Mouse (Mus musculus) intestine, postnatal 0 days (tissue): ENCODE data around the gene Cx3cr1. TPM values are rescaled to one million over a fixed set of nuclear protein-coding genes. Genes with fewer than 3 reads are reported as not detected.

ENCODE experiments used
- ATAC-seq: fragments of 200-750 bp; cut with Nextera tagmentation; 2 replicates; pipeline ENCODE4 v1.8.0; 2017; ENCODE audit warnings: mild to moderate bottlenecking, moderate TSS enrichment, moderate library complexity
- H3K27ac ChIP-seq: fragments of 300-500 bp; sonication (generic); 2 replicates; pipeline ENCODE4 v1.5.1; 2014; ENCODE audit warnings: mild to moderate bottlenecking, low read depth, low read length, moderate library complexity
- H3K27me3 ChIP-seq: fragments of 300-500 bp; sonication (generic); replicated peaks from 2 replicates; pipeline ENCODE4 v1.6.1; 2014; ENCODE audit warnings: low read length, mixed read lengths; ENCODE audit not compliant: control insufficient read depth, insufficient read depth
- H3K36me3 ChIP-seq: fragments of 300-500 bp; sonication (generic); 2 replicates; pipeline ENCODE4 v1.6.1; 2014; ENCODE audit warnings: mild to moderate bottlenecking, moderate library complexity; ENCODE audit not compliant: control insufficient read depth, insufficient read depth
- H3K4me1 ChIP-seq: fragments of 300-500 bp; sonication (generic); replicated peaks from 2 replicates; pipeline ENCODE4 v1.6.1; 2014; ENCODE audit warnings: antibody characterized with exemption, low read length, mixed read lengths; ENCODE audit not compliant: control insufficient read depth, insufficient read depth
- H3K4me2 ChIP-seq: fragments of 300-500 bp; sonication (generic); replicated peaks from 2 replicates; pipeline ENCODE4 v1.6.1; 2014; ENCODE audit warnings: low read depth, mild to moderate bottlenecking, moderate library complexity
- H3K4me3 ChIP-seq: fragments of 300-500 bp; sonication (generic); 2 replicates; pipeline ENCODE4 v1.5.1; 2014; ENCODE audit warnings: low read depth, low read length
- H3K9ac ChIP-seq: fragments of 300-500 bp; sonication (generic); 2 replicates; pipeline ENCODE4 v1.6.1; 2014; ENCODE audit warnings: mild to moderate bottlenecking, low read depth, low read length
- H3K9me3 ChIP-seq: fragments of 300-500 bp; sonication (generic); 2 replicates; pipeline ENCODE4 v1.6.1; 2016; ENCODE audit warnings: mixed run types; ENCODE audit not compliant: control insufficient read depth
- CTCF ChIP-seq: sonication (generic); IDR thresholded peaks from 2 replicates; pipeline ENCODE4 v1.5.1; 2016; ENCODE audit warnings: low read depth, mild to moderate bottlenecking, control low read depth, antibody characterized with exemption, moderate library complexity
- WGBS: fragments of 180-500 bp; shearing (Covaris S2); extraction: QIAGEN DNeasy Blood & Tissue Kit; methylation state at CpG from one replicate; pipeline ENCODE4 v1.1.7; 2014; 5-methylcytosine and 5-hydroxymethylcytosine counted together
- polyA plus RNA-seq: library from polyadenylated mRNA; unstranded; fragments of >200 nt; fragmentation: Nextera tagmentation; extraction: Ambion mirVana; gene quantifications from 2 replicates; pipeline ENCODE4 v1.2.1, GENCODE M21; 2015

The Cx3cr1 gene
- polyA plus RNA-seq, 1 experiment from 2014 or later: 5.4 TPM

GRCm38 (mm10) chr9:120068047-120068446 lies 1.6 kb downstream of the Cx3cr1 start:
- H3K4me2 ChIP-seq: 0 out of 2 replicates have a peak overlapping the region, but pooled peaks have one; percentile 13
- no peaks in the 10 kb centered on the region for H3K27me3 ChIP-seq
- 32% methylated on average over 10 of the region's 10 CpGs for WGBS
- H3K9ac ChIP-seq: no peak overlapping the region
- 0 out of 2 replicates have a peak, but pooled peaks have one; percentile 57 for ATAC-seq
- no peaks in the 10 kb centered on the region for H3K4me1 ChIP-seq
- TF ChIP-seq CTCF: no peak
- H3K4me3 ChIP-seq: no peak overlapping the region
- no peaks in the 10 kb centered on the region for H3K36me3 ChIP-seq
- no peak overlapping the region for H3K27ac ChIP-seq
- no peaks in the 10 kb centered on the region for H3K9me3 ChIP-seq

- WGBS: 32% methylated on average over 2 of the region's 2 CpGs
- ATAC-seq: no peak
- H3K4me3 ChIP-seq: no peak overlapping the region
- no peak overlapping the region for H3K9ac ChIP-seq
- H3K27ac ChIP-seq: no peak overlapping the region
- no peak for TF ChIP-seq CTCF
- H3K4me2 ChIP-seq: no peak overlapping the region
- H3K36me3 ChIP-seq: no peaks in the 10 kb centered on the region
- H3K9me3 ChIP-seq: no peaks in the 10 kb centered on the region
- no peaks in the 10 kb centered on the region for H3K27me3 ChIP-seq
- H3K4me1 ChIP-seq: no peaks in the 10 kb centered on the region
Observed at GRCm38 (mm10) chr9:120067609-120068008, 2.1 kb downstream of the Cx3cr1 start.

DNA sequence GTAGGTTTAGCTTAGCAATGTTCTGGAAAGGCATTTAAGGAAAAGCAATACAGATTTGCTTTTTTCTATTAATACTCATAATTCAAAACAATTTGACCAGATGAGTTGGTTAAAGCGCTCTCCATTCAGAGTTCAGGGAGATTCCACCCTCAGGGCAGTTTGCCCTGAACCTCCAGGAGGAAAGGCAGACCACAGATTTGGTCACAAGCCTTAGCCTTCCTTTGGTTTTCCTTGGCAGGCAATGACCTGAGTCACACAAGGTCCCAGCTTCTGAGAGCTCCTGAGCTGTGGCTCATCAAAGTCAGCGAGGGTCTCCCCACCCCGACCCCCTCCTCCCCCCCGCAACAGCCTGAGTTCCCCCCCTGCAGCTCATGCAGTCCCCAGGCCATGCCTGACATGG lies 5.4 kb downstream of the Cx3cr1 start:
- no peak overlapping the region for H3K4me3 ChIP-seq
- 90% methylated on average over 4 of the region's 4 CpGs for WGBS

DNA sequence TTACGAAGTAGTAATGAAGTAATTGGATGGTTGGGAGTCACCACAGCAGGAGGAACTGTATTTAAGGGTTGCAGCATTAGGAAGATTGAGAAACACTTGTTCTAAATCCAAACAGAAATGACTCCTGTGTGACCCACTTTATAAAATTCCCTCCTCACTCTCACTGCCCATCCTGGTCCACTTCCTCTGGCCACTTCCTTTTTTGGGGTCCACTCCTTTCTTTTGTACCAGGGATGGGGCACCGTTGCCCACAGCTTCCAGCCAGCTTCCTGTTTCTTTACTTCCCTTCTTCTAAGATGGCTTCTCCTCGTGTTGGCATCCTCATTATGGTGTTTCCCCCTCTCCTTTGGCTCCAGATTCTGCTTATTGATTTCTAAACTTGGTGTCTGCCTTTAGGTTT lies 10.9 kb downstream of the Cx3cr1 start:
- 66% methylated on average over 3 of the region's 3 CpGs for WGBS
- H3K4me1 ChIP-seq: no peaks in the 10 kb centered on the region
- H3K9ac ChIP-seq: no peak overlapping the region
- no peaks in the 10 kb centered on the region for H3K9me3 ChIP-seq
- no peak overlapping the region for H3K4me2 ChIP-seq
- H3K27me3 ChIP-seq: no peaks in the 10 kb centered on the region
- no peaks in the 10 kb centered on the region for H3K36me3 ChIP-seq
- H3K27ac ChIP-seq: no peak overlapping the region
- TF ChIP-seq CTCF: no peak
- no peak for ATAC-seq
- H3K4me3 ChIP-seq: no peak overlapping the region

More for the DNA sequence above, 5.4 kb downstream of the Cx3cr1 start:
- Histone ChIP-seq H3K4me1 (no peaks in the 10 kb centered on the region), H3K36me3 (no peaks in the 10 kb centered on the region), H3K27ac (no peak overlapping the region), H3K27me3 (no peaks in the 10 kb centered on the region), H3K9ac (no peak overlapping the region), H3K9me3 (no peaks in the 10 kb centered on the region), H3K4me2 (no peak overlapping the region)
- ATAC-seq: no peak
- TF ChIP-seq CTCF: no peak

DNA sequence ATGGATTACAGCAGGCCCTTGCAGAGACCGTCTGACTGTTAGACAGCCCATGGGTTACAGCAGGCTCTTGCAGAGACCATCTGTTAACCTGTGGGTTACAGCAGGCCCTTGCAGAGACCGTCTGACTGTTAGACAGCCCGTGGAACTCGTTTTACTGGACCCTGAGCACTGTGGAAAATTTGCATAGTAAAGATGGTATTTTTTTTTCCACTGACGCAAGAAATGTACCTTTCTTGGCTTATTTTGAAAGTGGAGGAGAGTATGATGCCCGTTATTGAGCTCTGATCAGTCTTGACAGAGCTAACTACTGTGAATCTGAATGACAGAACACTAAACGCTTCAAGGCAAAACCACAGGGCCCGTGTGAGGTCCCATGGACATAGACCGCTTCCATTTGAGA lies 13.5 kb downstream of the Cx3cr1 start:
- no peaks in the 10 kb centered on the region for H3K4me1 ChIP-seq

GRCm38 (mm10) chr9:120054545-120055277 lies 15.0 kb downstream of the Cx3cr1 start:
- Histone ChIP-seq H3K4me3 (no peak overlapping the region), H3K27ac (no peak overlapping the region), H3K27me3 (no peaks in the 10 kb centered on the region), H3K36me3 (no peaks in the 10 kb centered on the region), H3K4me1 (no peaks in the 10 kb centered on the region), H3K9me3 (no peaks in the 10 kb centered on the region), H3K4me2 (no peak overlapping the region), H3K9ac (no peak overlapping the region)
- no peak for TF ChIP-seq CTCF
- WGBS: 58% methylated on average over 8 of the region's 8 CpGs
- ATAC-seq: no peak

More for the DNA sequence above, 13.5 kb downstream of the Cx3cr1 start:
- Histone ChIP-seq H3K9me3 (no peaks in the 10 kb centered on the region), H3K27me3 (no peaks in the 10 kb centered on the region), H3K9ac (no peak overlapping the region), H3K27ac (no peak overlapping the region), H3K4me3 (no peak overlapping the region), H3K36me3 (no peaks in the 10 kb centered on the region), H3K4me2 (no peak overlapping the region)
- 69% methylated on average over 9 of the region's 9 CpGs for WGBS
- ATAC-seq: no peak
- no peak for TF ChIP-seq CTCF
